Mouse (Mus musculus) gastrocnemius, postnatal 10 days (tissue): ENCODE results near the gene Mob2. TPM values are rescaled to one million over a fixed set of nuclear protein-coding genes. Genes with fewer than 3 reads are reported as not detected.

Experiments used
- DNase-seq: peaks from one replicate; pipeline ENCODE4 v3.0.0; 2021; ENCODE audit warnings: mixed read lengths
- total RNA-seq, 2 experiments: library from RNA; stranded (reverse); gene quantifications; 2 replicates each; pipeline ENCODE4 v1.2.3; 2021

Gene Mob2
- total RNA-seq, 2 experiments from 2014 or later: 30.1 to 36.7 TPM

GRCm38 (mm10) chr7:142080876-142081275, 20.0 kb upstream of the Mob2 start:
- DNase-seq: no peak

GRCm38 (mm10) chr7:142079365-142079764, 18.5 kb upstream of the Mob2 start:
- no peak for DNase-seq

GRCm38 (mm10) chr7:142077138-142077537, 16.3 kb upstream of the Mob2 start:
- no peak for DNase-seq

GRCm38 (mm10) chr7:142074146-142074886, 13.5 kb upstream of the Mob2 start:
- no peak for DNase-seq

- no peak for DNase-seq
Observed at GRCm38 (mm10) chr7:142071717-142072116, 10.9 kb upstream of the Mob2 start.

GRCm38 (mm10) chr7:142071212-142071578, 10.3 kb upstream of the Mob2 start:
- no peak for DNase-seq

- peak; percentile 75 for DNase-seq
Observed at GRCm38 (mm10) chr7:142070458-142071211, 9.8 kb upstream of the Mob2 start.

GRCm38 (mm10) chr7:142068429-142068828, 7.6 kb upstream of the Mob2 start:
- no peak for DNase-seq

GRCm38 (mm10) chr7:142060185-142060930, 507 bp downstream of the Mob2 start:
- peak; percentile 38 for DNase-seq

- no peak for DNase-seq
Observed at GRCm38 (mm10) chr7:142059024-142059423, 1.8 kb downstream of the Mob2 start.

- no peak for DNase-seq
Observed at GRCm38 (mm10) chr7:142057121-142057520, 3.7 kb downstream of the Mob2 start.

- no peak for DNase-seq
Observed at GRCm38 (mm10) chr7:142056601-142057061, 4.2 kb downstream of the Mob2 start.

GRCm38 (mm10) chr7:142055431-142055830, 5.4 kb downstream of the Mob2 start:
- no peak for DNase-seq

- DNase-seq: no peak
Observed at GRCm38 (mm10) chr7:142050536-142050935, 10.3 kb downstream of the Mob2 start.

- DNase-seq: no peak
Observed at GRCm38 (mm10) chr7:142045932-142046331, 14.9 kb downstream of the Mob2 start.

- no peak for DNase-seq
Observed at GRCm38 (mm10) chr7:142045344-142045743, 15.5 kb downstream of the Mob2 start.

- no peak for DNase-seq
Observed at GRCm38 (mm10) chr7:142040756-142041155, 20.1 kb downstream of the Mob2 start.

- DNase-seq: peak; percentile 14
Observed at GRCm38 (mm10) chr7:142037553-142038170, 23.2 kb downstream of the Mob2 start.

- peak; percentile 18 for DNase-seq
Observed at GRCm38 (mm10) chr7:142035048-142035811, 25.6 kb downstream of the Mob2 start.

- DNase-seq: peak; percentile 48
Observed at GRCm38 (mm10) chr7:142034198-142034597, 26.7 kb downstream of the Mob2 start.

- DNase-seq: no peak
Observed at GRCm38 (mm10) chr7:142030073-142030472, 30.8 kb downstream of the Mob2 start.

- no peak for DNase-seq
Observed at GRCm38 (mm10) chr7:142025926-142026325, 34.9 kb downstream of the Mob2 start.
